Mouse (Mus musculus) MEL (cell line): ENCODE measurements at regions not wholly inside any gene's neighbourhood (a gene's known extent, or its start where the extent isn't known, plus 50 kb on each side); places are given as distances from the start of the nearest gene placed in this dataset.

Experiments used
- ETS1 ChIP-seq: IDR thresholded peaks from 2 replicates; pipeline ENCODE4 v1.6.1; 2012; ENCODE audit warnings: low read depth, mild to moderate bottlenecking, inconsistent platforms, low read length, improper control_type of control experiment, moderate library complexity
- MEF2A ChIP-seq: IDR thresholded peaks from 2 replicates; pipeline ENCODE4 v1.6.1; 2014; ENCODE audit warnings: low read depth, mild to moderate bottlenecking, inconsistent platforms, low read length, improper control_type of control experiment; ENCODE audit not compliant: poor library complexity, insufficient replicate concordance, severe bottlenecking; ENCODE audit errors: extremely low read depth
- MXI1 ChIP-seq: IDR thresholded peaks from 2 replicates; pipeline ENCODE4 v1.6.1; 2011; ENCODE audit warnings: mild to moderate bottlenecking, low read depth, low read length, improper control_type of control experiment
- ZKSCAN1 ChIP-seq: IDR thresholded peaks from 2 replicates; pipeline ENCODE4 v1.6.1; 2012; ENCODE audit warnings: low read depth, mild to moderate bottlenecking, inconsistent platforms, low read length, improper control_type of control experiment, moderate library complexity

GRCm38 (mm10) chr8:53984296-53984695, 93.1 kb upstream of the Vegfc start:
- TF ChIP-seq ZKSCAN1: no peak
- no peak for TF ChIP-seq MXI1
- no peak for TF ChIP-seq MEF2A
- TF ChIP-seq ETS1: no peak
